Mouse (Mus musculus): Measurements from ENCODE around the gene Sycn.

Sycn gene

DNA sequence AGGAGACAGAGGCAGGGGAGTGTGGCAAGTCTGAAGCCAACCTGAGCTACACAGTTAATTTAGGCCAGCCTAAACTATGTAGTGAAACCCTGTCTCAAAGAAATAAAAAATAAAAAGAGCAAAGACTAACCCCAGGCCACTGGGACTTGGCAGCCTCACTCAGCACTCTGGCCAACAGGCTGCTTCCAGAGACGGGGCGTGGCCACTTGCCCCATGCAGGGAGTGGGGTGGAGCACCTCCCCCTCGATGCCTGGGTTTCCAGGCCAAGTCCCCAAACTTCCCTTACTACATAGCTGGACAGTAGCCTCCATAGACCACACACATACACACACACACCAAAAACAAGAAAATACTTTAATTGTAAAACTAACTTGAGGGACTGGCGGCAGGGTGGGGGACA, 17.8 kb downstream of the Sycn start:
- no peak for DNase-seq (ENCODE audit: low read depth)

DNA sequence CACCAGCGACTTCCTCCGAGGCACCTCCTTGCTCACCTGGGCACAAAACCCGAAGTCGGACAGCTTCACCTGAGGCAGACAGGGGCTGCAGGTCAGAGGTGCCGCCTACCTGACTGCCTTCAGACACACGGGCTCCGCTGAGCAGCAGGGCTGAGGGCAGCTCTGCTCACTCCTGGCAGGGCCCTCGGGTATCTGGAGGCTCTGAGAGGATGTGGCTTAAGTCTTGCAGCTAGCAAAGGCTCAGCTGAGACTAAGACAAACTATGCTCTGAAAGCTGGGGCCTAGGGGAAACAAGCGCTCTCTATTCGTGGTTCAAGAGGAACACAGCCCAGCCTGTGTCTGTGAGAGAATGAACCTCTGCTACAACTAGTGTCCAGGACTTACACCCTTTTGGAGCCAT, 20.2 kb downstream of the Sycn start:
- no peak for DNase-seq (ENCODE audit: low read depth)

DNA sequence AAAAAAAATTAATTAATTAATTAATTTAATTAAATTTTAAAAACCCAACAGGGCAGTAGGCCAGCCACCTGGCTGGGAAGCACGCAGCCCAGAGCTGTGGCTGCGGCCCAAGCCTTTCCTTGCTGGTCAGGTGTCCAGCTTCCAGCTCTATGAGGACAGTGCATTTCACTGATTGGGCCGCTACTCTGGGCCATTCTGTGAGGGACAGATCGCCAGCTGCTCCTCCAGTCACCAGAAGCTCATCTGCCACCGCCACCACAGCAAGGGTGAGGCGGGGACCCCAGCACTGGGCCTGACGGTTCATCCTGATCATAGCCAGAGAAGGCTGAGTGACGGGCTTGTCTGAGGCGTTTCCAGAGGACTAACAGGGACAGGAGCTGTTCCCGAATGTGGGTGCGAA, 21.3 kb downstream of the Sycn start:
- no peak for DNase-seq (ENCODE audit: low read depth)

- no peak for DNase-seq (ENCODE audit: low read depth)
These were observed 21.7 kb downstream of the Sycn start for GRCm38 (mm10) chr7:28562371-28562770.

DNA sequence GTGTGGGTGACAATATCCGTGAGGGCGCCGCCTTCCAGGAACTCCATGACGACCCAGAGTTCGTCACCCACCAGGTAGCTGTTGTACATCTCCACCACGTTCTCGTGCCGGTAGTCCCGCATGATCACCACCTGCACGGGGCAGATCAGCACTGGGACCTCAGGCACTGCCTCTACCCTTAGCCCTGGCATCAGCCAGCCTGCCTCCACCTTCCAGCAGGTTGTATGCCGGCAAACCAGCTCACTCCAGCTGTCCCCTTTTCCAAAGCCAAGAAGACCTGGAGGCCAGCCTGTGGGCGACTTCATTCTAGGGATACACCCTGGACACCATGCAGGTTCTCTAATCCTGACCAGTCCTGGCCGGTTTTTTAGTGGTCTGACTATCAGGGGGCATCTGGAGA, 22.3 kb downstream of the Sycn start:
- DNase-seq (ENCODE audit: low read depth): no peak

- no peak for DNase-seq (ENCODE audit: low read depth)
These were observed 24.7 kb downstream of the Sycn start for GRCm38 (mm10) chr7:28565407-28565806.

GRCm38 (mm10) chr7:28567539-28567938, 26.9 kb downstream of the Sycn start:
- DNase-seq (ENCODE audit: low read depth): no peak

DNA sequence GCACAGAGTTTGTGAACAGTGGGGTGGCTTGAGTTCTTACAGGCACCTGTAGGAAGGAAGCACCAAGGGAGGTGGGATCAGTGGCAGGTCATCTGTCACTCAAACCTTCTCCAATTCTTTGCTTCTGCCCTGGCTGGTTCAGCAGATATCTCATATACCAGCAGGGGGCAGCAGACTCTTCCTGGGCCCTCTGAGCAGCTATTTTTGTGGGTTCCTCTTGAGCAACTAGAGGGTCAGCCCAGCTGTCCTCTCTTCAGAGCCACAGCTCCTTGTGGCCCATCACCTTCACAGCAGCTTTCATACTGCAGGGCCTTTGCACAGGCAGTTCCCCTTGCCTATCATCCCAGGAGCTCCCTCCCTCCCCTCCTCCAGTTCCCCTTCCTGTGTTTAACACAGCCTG, 27.6 kb downstream of the Sycn start:
- DNase-seq (ENCODE audit: low read depth): peak; percentile 83

DNA sequence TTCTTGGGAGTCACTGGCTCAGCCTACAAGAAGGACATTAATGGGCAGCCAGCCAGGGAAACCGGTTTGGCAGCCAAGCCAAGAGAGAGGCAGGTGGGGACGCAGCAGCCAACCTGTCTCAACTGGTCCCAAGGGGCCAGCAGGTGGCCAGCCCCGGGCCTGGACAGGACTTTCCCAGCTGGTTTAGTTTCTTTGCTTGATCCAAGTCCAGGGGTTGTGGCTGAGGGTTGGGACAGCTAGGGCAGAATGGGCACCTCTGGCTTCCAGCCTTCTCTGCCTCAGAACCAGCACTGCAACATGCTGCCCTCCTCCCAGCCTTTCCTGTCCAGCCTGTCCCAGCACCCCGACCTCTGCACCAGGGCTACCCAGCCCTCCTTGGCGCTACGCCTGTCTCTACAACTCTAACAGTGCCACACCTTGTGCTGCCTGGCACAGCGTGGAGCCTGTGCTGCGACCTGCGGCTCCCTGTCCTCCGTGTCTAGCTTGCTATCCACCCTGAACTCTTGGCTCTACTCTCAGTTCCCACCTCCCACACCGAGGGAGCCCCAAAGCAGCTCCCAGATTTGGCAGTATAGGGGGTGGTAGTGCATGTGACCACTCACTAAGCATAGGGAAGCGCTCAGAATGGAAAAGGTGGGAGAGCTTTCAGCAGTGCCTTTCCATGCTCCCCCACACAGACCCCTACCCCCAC, 29.8 kb downstream of the Sycn start:
- DNase-seq (ENCODE audit: low read depth): no peak

DNA sequence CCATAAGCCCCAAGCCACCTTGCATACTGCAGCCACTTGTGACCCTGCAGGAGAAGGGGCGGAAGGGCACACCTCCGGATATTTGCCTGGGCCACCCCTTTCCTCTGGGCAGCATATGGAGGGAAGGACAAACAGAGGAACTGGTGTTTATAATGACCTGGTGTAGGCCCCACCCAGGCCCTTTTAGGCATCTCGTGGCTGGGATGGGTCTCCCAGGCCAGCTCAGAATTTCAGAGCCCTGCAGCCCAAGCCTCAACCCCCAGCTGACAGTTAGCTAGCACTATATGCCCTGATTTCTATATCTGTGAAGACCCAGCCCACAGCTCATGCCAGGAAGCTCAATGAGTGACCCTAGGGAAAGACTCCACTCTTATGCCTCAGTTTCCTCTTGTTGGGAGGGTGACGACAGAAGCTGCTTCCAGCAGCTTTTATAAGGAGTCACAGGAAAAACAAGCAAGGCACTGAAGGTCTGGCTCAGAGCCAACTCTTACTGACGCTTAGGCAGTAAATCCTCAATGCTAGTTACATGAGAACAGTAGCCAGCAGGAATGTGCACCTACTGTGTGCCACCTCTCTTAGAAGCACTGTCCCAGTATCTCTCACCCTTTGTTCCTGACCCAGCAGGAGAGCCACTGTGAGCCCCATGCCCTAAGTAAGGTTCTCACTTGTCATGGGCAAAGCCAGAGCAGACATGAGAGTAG, 30.4 kb downstream of the Sycn start:
- DNase-seq (ENCODE audit: low read depth): no peak

GRCm38 (mm10) chr7:28572689-28573088, 32.0 kb downstream of the Sycn start:
- DNase-seq (ENCODE audit: low read depth): no peak

DNA sequence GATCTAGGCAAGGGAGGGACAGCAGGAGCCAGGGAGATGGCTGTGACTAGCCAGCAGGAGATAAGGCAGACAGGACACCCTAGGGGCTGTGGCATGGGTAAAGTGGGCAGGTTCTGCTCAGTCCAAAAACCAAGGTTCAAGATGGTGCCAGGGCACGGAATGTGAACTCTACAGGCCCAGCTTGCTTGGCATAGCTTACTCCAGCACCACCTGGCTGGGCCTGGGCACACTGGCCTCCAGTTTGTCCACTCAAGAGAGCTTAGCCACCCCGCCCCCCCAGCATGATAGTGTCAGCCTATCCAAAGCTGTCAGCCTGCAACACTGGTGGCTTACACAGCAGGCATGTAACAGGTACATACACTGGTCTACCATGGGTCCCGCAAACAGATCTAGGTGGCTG, 32.6 kb downstream of the Sycn start:
- DNase-seq (ENCODE audit: low read depth): no peak

GRCm38 (mm10) chr7:28575597-28575996, 34.9 kb downstream of the Sycn start:
- no peak for DNase-seq (ENCODE audit: low read depth)

GRCm38 (mm10) chr7:28576271-28576914, 35.7 kb downstream of the Sycn start:
- DNase-seq (ENCODE audit: low read depth): no peak

DNA sequence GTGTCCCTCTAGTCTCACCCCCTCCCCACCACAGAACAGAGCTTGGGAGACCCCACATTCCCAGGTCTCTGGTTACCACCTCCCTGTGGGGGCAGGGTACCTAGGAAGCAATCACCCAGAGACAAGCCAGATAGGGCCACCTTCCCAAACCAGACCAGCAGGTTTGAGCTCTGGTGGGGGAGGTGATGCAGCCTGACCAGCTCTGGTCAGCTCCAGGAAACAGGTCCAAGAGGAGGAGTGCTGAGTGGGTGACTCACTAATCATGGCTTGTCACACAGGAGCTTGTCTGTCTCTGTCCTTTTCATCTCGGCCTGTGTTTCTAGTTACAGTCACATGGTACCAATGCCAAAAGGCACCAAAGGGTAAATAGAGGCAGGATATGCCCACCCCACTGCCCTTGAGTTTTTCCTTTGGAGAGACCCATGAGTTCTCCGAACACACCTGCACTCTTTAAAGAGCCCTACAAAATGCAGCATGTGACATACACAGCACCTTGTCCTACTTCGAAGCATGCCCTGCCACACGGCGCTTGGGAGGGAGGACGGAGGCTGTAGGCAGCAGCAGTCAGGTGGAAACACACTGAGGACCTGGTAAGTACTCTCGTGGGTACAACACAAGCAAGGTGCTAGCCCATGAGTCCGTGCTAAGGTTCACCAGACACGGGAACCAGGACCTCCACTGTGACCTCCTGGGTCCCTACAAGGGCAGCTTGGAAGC, 37.3 kb downstream of the Sycn start:
- DNase-seq (ENCODE audit: low read depth): no peak

DNA sequence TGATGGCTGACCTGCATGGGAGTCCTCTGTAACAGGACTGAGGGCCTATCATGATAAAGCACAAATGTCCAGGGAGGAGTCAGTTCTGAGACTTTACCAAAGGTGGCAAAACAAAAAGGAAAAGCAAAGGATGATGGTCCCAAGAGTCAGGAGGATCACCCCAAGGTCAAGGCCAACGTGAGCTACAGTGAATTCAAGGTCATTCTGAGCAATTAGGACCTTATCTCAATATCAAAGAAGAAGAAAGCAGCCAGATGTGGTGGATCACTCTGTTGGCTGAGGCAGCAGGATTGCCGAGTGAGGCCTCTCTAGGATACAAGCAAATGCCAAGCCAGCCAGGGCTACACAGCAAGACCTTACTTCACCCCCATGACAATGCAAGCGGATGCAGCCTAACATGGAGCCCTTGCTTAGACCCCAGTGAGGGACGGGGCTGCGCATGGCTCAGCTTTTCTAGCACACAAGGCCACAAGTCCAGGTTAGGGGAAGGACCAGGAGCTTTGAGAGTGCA, 37.9 kb downstream of the Sycn start:
- DNase-seq (ENCODE audit: low read depth): no peak

GRCm38 (mm10) chr7:28579826-28580225, 39.1 kb downstream of the Sycn start:
- DNase-seq (ENCODE audit: low read depth): no peak

DNA sequence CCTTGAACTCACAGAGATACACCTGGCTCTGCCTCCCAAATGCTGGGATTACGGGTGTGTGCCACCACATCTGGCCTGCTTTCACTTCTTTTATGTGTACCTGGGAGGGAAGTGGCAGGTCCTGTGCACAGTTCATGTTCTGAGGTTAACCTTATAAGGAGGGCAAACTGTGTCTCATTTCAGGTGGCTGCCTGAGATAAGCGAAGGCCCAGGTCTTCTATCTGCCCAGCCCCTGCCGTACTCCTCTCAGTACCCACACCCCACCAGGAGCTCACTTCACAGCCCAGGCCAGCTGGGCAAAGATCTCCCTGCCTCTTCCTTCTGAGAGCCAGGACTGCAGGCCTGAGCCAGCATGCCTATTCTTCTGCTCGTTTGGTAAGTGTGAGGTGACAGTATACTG, 41.0 kb downstream of the Sycn start:
- no peak for DNase-seq (ENCODE audit: low read depth)

DNA sequence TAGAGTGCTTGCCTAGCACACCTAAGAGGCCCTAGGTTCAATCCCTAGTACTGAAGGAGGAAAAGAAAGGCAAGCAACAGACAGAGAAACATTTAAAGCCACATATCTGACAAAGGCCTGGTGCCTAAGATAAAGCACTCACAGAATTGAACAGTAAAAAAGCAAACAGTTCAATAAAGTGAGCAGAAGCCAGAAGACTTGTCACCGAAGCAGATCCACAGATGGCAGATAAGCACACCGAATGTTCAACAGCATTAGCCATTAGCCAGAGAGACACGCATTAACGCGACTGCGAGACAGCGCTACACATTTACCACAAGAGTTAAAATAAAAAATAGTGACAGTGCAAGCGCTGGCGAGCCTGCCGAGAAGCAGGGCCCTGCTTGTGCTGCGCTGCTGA, 42.2 kb downstream of the Sycn start:
- no peak for DNase-seq (ENCODE audit: low read depth)

DNA sequence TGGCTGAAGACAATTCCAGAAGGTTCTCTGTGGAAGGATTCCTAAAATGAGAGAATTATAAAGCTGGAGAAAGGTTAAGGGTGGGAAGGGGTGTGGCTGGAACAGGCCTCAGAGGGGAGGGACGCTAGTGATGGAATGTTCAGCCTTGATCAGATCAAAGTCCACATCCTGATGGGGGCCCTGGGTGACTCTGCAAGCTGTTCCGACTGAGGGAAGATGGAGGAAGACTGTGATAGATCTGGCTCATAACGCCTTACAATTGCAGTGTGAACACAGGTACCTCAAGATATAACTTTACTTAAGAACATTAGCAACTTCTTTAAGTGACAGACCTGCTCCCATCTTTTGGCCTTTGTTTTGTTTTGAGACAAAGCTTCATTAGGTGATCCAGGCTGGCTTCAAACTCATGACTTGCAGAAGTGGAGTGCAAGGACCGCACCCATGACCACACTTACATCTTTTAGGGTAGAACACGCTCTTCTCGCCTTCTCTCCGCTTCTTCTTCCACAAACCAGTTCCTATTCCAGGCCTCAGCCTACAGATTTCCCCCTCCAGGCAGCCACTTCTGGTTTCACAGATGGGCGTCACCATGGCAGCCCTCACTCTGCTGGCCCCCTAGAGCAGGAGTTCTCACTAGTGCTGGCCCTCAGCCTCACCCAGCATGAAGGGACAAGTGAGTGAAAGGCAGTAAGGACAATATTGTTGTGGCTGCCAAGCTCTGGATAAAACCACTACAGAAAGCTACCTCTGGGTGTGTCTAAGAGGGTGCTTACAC, 43.1 kb downstream of the Sycn start:
- DNase-seq (ENCODE audit: low read depth): no peak

- no peak for DNase-seq (ENCODE audit: low read depth)
These were observed 43.8 kb downstream of the Sycn start for GRCm38 (mm10) chr7:28584468-28584867.

- DNase-seq (ENCODE audit: low read depth): no peak
These were observed 44.3 kb downstream of the Sycn start for GRCm38 (mm10) chr7:28585001-28585400.
